Mouse (Mus musculus): ENCODE results near the gene Gm3625. TPM values are rescaled to one million over a fixed set of nuclear protein-coding genes. Genes with fewer than 3 reads are reported as not detected.
"Not testable (repeated sequence)": the region's sequence is repeated elsewhere in the genome, so short reads cannot be mapped to it uniquely, and the experiment has no call there.

The Gm3625 gene
- total RNA-seq, 2 experiments from 2014 or later, result not detected

DNA sequence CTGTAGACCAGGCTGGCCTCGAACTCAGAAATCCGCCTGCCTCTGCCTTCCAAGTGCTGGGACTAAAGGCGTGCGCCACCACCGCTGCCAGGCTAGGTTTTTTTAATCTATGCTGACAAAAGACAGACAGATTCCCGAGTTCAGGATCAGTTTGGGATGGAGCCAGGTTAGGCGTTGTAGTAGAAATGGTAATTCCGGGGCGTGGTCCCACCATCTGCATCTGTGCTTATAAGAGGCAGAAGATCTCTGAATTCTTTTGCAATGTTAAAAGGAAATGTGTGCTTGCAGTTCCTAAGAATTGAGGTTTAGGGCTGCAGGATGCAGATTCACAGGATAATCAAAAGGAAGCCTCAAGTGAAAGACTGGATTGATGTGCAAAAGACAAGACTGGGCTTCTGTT, 35.8 kb downstream of the Gm3625 start:
- DNase-seq (ENCODE audit: low spot score in 2 of 2), result peak in 1 of 2 experiments; percentile 20

DNA sequence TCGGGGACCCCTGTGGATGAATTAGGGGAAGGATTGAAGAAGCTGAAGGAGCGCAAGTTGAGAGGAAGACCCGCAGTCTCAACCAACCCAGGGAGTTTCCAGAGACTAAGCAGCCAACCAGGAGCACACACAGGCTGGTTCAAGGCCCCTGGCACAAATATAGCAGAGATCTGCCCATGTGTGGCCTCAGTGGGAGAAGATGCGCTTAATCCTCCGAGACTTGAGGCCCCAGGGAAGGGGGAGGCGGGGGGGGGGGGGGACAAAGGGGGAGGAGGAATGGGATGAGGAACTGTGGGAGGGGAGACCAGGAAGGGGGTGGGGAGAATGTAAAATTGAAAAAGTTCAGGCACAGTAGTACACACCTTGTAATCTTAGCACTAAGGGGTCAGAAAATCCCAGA, 37.3 kb downstream of the Gm3625 start:
- no peak for DNase-seq (ENCODE audit: low spot score in 2 of 2)

DNA sequence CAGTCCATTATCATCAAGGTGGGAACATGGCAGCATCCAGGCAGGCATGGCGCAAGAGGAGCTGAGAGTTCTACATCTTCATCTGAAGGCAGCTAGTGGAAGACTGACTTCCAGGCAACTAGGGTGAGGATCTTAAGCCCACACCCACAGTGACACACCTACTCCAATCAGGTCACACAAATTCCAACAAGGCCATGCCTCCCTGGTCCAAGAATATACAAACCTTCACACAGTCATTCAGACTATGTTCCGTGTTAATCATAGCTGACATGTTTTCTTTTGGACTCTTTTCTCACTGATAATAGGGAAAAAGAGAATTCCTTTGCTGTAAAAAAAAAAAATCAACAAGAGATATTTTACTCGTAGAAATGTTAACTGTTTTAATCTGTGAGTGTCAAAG, 39.0 kb downstream of the Gm3625 start:
- not testable (repeated sequence) for DNase-seq (ENCODE audit: low spot score in 2 of 2)

DNA sequence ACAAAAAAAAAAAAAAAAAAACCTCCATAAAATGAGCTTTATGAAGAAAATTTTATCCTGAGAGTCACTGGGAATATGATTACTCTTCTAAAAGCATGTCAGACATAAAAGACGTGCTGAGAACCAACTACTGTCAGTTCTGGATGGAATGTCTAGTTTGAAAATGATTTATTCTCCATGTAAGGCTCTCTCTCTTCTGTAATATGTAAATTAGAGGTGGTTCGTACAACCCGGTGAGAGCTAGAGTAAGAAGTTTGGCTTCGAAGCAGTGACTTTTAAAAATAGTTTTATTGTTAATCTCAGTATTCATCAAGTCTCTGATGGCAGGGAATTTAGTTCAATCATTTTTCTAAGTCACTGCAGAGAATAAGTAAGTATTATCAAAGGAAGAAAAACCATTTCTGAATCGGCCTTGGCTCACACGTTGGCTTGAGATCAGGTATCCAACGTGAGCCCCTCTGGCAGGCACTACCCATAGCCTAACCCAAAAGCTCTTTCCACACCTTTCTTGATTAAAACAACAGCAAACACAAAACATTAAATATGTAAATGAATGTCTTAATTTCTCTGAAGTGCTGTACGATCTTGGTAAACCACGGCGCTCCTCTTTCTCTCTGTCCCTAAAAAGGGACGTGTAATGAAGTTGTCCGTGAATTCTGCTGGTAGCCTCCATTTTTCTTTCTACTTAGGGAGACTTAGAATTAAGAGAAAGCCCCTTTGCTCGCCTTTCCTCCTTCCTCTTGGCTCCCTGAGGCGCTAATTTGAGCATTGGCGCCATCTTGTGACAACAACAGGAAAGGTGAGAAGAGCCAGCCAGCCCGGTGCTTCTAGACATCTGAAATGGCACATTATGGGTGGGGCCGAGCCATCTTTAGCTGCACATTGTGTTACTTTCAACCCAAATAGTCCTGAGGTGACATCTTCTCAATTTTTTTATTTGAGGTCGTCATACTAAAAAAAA, 44.4 kb downstream of the Gm3625 start:
- peak; percentile 65 to 90 for DNase-seq (ENCODE audit: low spot score in 2 of 2)

DNA sequence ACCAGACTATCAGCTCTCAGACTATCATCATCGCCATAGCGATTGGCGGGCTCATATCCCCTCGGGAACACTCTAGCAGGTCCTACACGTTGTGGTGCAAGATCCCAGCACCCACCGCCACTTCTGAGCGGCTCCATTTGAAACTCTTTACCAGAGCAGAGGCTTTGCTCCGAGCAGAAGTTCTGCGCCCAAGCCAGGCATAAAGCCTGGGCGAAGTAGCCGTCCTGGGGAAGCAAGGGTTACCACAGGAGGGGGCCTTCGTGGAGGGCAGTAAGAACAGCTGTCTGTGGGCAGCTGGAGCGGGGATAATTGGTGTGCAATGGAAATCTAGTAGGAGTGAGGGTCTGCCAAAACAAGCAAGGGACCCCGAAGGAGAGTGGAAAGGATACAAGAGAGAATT, 45.2 kb downstream of the Gm3625 start:
- DNase-seq (ENCODE audit: low spot score in 2 of 2), result no peak

DNA sequence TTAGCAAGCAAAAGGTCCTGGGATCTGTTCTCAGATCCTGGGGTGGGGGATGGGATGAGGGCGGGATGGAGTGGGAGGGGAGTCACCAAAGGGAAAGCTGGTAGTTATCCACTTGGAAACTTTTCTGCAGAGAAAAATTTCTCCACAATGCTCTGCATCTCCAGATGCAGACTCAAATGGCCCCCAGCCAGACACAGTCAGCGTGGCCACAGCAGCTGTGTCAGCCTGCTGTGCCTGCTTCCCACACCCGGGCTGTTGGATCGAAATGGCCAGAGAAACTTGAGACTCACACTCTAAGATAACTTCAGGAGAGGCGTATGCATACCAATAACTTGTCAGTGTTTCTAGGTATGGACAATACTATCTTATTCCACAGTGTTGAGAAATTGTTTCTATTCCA, 46.2 kb downstream of the Gm3625 start:
- no peak for DNase-seq (ENCODE audit: low spot score in 2 of 2)

DNA sequence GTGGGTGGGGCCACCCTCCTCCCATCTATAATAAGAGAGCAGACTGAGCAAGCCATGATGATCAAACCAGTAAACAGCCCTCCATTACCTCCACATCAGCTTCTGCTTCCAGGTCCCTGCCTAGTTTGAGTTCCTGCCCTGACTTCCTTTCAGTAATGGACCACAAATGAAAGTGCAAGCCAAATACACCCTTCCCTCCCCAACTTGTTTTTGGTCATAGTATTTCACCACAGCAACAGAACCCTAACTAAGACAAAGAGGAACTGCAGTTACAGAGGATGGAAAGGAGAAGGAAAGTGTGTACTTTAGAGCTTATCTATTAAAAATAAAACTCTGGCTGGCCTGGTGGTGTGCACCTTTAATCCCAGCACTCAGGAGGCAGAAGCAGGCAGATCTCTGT, 47.3 kb downstream of the Gm3625 start:
- DNase-seq (ENCODE audit: low spot score in 2 of 2), result no peak

DNA sequence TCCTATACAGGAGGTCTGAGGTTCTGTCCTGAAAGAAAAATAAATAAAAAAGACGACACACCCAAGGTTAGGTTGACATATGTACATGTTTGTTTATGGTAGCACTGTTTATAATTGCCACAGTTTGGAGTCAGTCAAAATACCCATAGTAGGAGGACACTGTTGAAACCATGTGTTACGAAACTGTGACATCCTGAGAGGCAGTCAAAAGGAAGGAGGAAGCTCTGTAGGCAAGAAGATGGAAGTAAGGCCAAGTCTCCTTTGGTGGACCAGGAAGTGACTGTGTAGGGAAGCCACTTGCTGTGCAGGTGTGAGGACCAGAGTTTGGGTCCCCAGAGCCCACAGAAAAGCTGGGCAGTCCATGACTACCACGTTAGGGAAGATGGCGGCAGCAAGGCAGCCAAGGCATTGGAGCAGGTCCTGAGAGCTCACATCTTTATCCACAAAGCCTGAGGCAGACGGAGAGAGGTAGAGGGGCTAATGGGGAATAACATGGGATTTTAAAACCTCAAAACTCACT, 48.3 kb downstream of the Gm3625 start:
- DNase-seq (ENCODE audit: low spot score in 2 of 2), result no peak

Other genes starting within 250 kb of the Gm3625 start
- gene Ncoa1, start 115.7 kb downstream of the Gm3625 start, total RNA-seq (2021), result 100 to 1,000 TPM; 138 to 140 TPM
- gene Itsn2, start 289 bp downstream of the Gm3625 start, total RNA-seq (2021), result 10 to 100 TPM; 89.4 to 91.2 TPM
- 1 to 10 TPM; 1.9 to 3.0 TPM for gene Fam228a, start 145.5 kb upstream of the Gm3625 start, total RNA-seq (2021)
- gene Pfn4, start 176.1 kb upstream of the Gm3625 start, total RNA-seq (2021), result 10 to 100 TPM; 10.9 to 11.7 TPM
- 10 to 100 TPM; 21.9 to 26.6 TPM for gene Fam228b, start 176.3 kb upstream of the Gm3625 start, total RNA-seq (2021)
- 10 to 100 TPM; 68.4 to 76.9 TPM for gene Sf3b6, start 224.6 kb upstream of the Gm3625 start, total RNA-seq (2021)
- gene Fkbp1b, start 248.7 kb upstream of the Gm3625 start, total RNA-seq (2021), result 10 to 100 TPM; 43.3 to 56.1 TPM